Mouse (Mus musculus) limb, embryonic 13.5 days (tissue): ENCODE measurements around the gene Bmpr1a. TPM values are rescaled to one million over a fixed set of nuclear protein-coding genes. Genes with fewer than 3 reads are reported as not detected.

Source experiments
- ATAC-seq: fragments of 200-750 bp; cut with Nextera tagmentation; 2 replicates; pipeline ENCODE4 v1.8.0; 2017; ENCODE audit warnings: low read depth, moderate number of reproducible peaks, moderate TSS enrichment; ENCODE audit not compliant: low FRiP score
- H3K27ac ChIP-seq: fragments of 300-500 bp; sonication (generic); 2 replicates; pipeline ENCODE4 v1.5.1; 2015; ENCODE audit warnings: inconsistent platforms, mild to moderate bottlenecking, moderate library complexity
- H3K27me3 ChIP-seq: fragments of 300-500 bp; sonication (generic); 2 replicates; pipeline ENCODE4 v1.6.1; 2015; ENCODE audit warnings: mild to moderate bottlenecking, inconsistent platforms
- H3K36me3 ChIP-seq: fragments of 300-500 bp; sonication (generic); 2 replicates; pipeline ENCODE4 v1.6.1; 2015; ENCODE audit warnings: inconsistent platforms, mild to moderate bottlenecking, moderate library complexity
- H3K4me1 ChIP-seq: fragments of 300-500 bp; sonication (generic); 2 replicates; pipeline ENCODE4 v1.6.1; 2015; ENCODE audit warnings: inconsistent platforms
- H3K4me2 ChIP-seq: fragments of 300-500 bp; sonication (generic); replicated peaks from 2 replicates; pipeline ENCODE4 v1.6.1; 2015; ENCODE audit warnings: inconsistent platforms, mild to moderate bottlenecking, moderate library complexity
- H3K4me3 ChIP-seq: fragments of 300-500 bp; sonication (generic); 2 replicates; pipeline ENCODE4 v1.5.1; 2015; ENCODE audit warnings: moderate library complexity, mild to moderate bottlenecking, inconsistent platforms
- H3K9ac ChIP-seq: fragments of 300-500 bp; sonication (generic); 2 replicates; pipeline ENCODE4 v1.6.1; 2015; ENCODE audit warnings: mild to moderate bottlenecking, inconsistent platforms
- H3K9me3 ChIP-seq: fragments of 300-500 bp; sonication (generic); 2 replicates; pipeline ENCODE4 v1.6.1; 2016; ENCODE audit warnings: inconsistent platforms
- WGBS: fragments of 180-500 bp; shearing (Covaris S2); methylation state at CpG from one replicate; pipeline ENCODE4 v1.1.7; 2015; 5-methylcytosine and 5-hydroxymethylcytosine counted together
- polyA plus RNA-seq: library from polyadenylated mRNA; unstranded; fragments of >200 nt; fragmentation: Nextera tagmentation; extraction: Ambion mirVana; gene quantifications from 2 replicates; pipeline ENCODE4 v1.2.1, GENCODE M21; 2015

The Bmpr1a gene
- polyA plus RNA-seq, 1 experiment from 2014 or later = 71.3 TPM

- no peak overlapping the region for H3K27ac ChIP-seq
- H3K4me2 ChIP-seq = no peak overlapping the region
- WGBS = 82% methylated on average over 8 of the region's 8 CpGs
- H3K4me3 ChIP-seq = no peak overlapping the region
- no peaks in the 10 kb centered on the region for H3K36me3 ChIP-seq
- no peaks in the 10 kb centered on the region for H3K4me1 ChIP-seq
- no peak overlapping the region for H3K9ac ChIP-seq
- H3K27me3 ChIP-seq = peaks cover 3% of the 10 kb centered on the region; the same call in 1 of the 2 replicates
- peaks cover 9% of the 10 kb centered on the region; the same call in 1 of the 2 replicates for H3K9me3 ChIP-seq
- ATAC-seq = no peak
Measured at GRCm38 (mm10) chr14:34528804-34529203, 25.7 kb upstream of the Bmpr1a start.

DNA sequence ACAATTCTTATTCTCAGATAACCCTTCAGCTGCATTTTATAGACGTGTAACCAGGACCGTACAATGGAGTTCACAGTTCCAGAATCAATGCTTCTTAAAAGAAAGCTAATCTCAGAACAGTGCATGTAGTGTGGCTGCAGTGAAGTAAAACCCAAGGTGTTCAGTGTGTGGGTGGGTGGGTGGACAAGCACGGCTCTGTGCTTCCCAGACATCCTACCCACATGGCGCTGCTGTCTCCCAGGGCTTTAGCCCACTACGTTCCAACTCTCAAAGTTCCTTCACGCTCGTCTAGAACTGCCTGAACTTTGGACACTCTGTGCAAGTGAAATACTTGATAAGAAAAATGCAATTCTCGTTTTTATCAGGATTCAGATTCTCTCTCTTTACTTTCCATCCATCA is 19.6 kb upstream of the Bmpr1a start, which contains the start of gene 9230112D13Rik:
Gene 9230112D13Rik, minus strand, starts transcription at position 101 of the 400 bp plus-strand sequence.
- no peak within 1 kb of the TSS for H3K4me2 ChIP-seq
- no peak for ATAC-seq
- no peaks in the 10 kb centered on the region; the same call in 1 of the 2 replicates for H3K4me1 ChIP-seq
- H3K4me3 ChIP-seq = no peak within 1 kb of the TSS
- H3K9ac ChIP-seq = no peak within 1 kb of the TSS
- H3K27ac ChIP-seq = no peak within 1 kb of the TSS
- H3K9me3 ChIP-seq = no peaks in the 10 kb centered on the region
- H3K36me3 ChIP-seq = no peaks in the 10 kb centered on the region
- H3K27me3 ChIP-seq = no peaks in the 10 kb centered on the region
- 82% methylated on average over 8 of the region's 8 CpGs for WGBS

GRCm38 (mm10) chr14:34517959-34518544 is 14.9 kb upstream of the Bmpr1a start:
- H3K27me3 ChIP-seq = no peaks in the 10 kb centered on the region
- H3K4me1 ChIP-seq = peaks cover 6% of the 10 kb centered on the region
- no peak overlapping the region for H3K4me2 ChIP-seq
- 81% methylated on average over 8 of the region's 8 CpGs for WGBS
- H3K4me3 ChIP-seq = no peak overlapping the region
- no peaks in the 10 kb centered on the region for H3K9me3 ChIP-seq
- no peak for ATAC-seq
- H3K9ac ChIP-seq = no peak overlapping the region
- H3K27ac ChIP-seq = no peak overlapping the region
- H3K36me3 ChIP-seq = no peaks in the 10 kb centered on the region

GRCm38 (mm10) chr14:34516960-34517577 is 13.9 kb upstream of the Bmpr1a start:
- ATAC-seq = no peak
- H3K4me3 ChIP-seq = no peak overlapping the region
- H3K36me3 ChIP-seq = no peaks in the 10 kb centered on the region
- no peak overlapping the region for H3K9ac ChIP-seq
- H3K4me2 ChIP-seq = no peak overlapping the region
- no peak overlapping the region for H3K27ac ChIP-seq
- H3K4me1 ChIP-seq = peaks cover 6% of the 10 kb centered on the region
- 78% methylated on average over 10 of the region's 10 CpGs for WGBS
- H3K27me3 ChIP-seq = no peaks in the 10 kb centered on the region
- no peaks in the 10 kb centered on the region for H3K9me3 ChIP-seq

GRCm38 (mm10) chr14:34515860-34516259 is 12.7 kb upstream of the Bmpr1a start:
- Histone ChIP-seq H3K4me1 (peaks cover 6% of the 10 kb centered on the region), H3K36me3 (no peaks in the 10 kb centered on the region), H3K27me3 (no peaks in the 10 kb centered on the region), H3K9me3 (no peaks in the 10 kb centered on the region), H3K9ac (no peak overlapping the region), H3K27ac (no peak overlapping the region), H3K4me2 (no peak overlapping the region), H3K4me3 (no peak overlapping the region)
- no peak for ATAC-seq
- WGBS = 89% methylated on average over 5 of the region's 5 CpGs

DNA sequence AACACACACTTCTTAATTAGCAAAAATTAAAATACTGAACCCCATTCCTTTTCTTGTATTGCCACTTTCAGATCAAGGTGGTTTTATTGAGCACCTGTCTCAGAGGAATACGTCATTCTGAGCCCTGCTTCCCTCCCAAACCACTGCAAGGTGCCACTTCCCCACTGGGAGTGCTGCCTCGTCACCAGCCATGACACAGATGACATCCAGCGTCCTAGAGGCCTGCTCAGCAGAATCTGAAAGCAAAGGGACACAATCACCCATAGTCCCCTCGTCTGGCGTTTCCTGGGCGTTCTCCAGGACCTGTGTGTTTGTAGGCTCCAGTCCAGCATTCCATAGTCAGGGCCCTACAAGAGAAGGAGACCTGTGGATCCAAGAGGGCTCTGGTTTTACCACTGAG is 11.0 kb upstream of the Bmpr1a start:
- WGBS = 28% methylated on average over 6 of the region's 6 CpGs
- H3K27ac ChIP-seq = no peak overlapping the region
- no peaks in the 10 kb centered on the region for H3K27me3 ChIP-seq
- H3K4me3 ChIP-seq = no peak overlapping the region
- H3K36me3 ChIP-seq = no peaks in the 10 kb centered on the region
- no peaks in the 10 kb centered on the region for H3K9me3 ChIP-seq
- H3K4me1 ChIP-seq = peaks cover 6% of the 10 kb centered on the region
- no peak for ATAC-seq
- H3K4me2 ChIP-seq = no peak overlapping the region
- no peak overlapping the region for H3K9ac ChIP-seq

DNA sequence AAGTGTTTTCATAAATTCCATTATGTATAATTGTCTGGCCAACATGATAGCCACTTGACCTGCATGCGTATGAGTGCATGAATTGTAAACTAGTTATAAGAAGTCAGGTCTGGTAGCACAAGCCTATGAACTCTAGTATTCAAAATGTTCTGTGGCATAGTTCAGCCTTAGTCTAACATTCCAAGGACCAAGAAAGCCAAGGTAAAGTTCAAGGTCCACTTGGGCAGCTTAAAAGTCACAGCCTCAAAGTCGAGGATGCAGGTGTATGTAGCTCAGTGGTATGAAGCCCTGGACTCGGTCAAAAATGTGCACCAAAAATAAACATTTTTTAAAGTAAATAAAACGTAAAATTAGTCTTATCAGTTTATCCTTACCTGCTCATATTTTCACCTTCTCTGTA is 9.5 kb upstream of the Bmpr1a start:
- H3K4me3 ChIP-seq = no peak overlapping the region
- H3K9ac ChIP-seq = no peak overlapping the region
- no peaks in the 10 kb centered on the region for H3K9me3 ChIP-seq
- peaks cover 20% of the 10 kb centered on the region for H3K4me1 ChIP-seq
- no peaks in the 10 kb centered on the region for H3K36me3 ChIP-seq
- no peak overlapping the region for H3K27ac ChIP-seq
- ATAC-seq = no peak
- WGBS = 81% methylated on average over 4 of the region's 4 CpGs
- H3K27me3 ChIP-seq = no peaks in the 10 kb centered on the region
- no peak overlapping the region for H3K4me2 ChIP-seq

DNA sequence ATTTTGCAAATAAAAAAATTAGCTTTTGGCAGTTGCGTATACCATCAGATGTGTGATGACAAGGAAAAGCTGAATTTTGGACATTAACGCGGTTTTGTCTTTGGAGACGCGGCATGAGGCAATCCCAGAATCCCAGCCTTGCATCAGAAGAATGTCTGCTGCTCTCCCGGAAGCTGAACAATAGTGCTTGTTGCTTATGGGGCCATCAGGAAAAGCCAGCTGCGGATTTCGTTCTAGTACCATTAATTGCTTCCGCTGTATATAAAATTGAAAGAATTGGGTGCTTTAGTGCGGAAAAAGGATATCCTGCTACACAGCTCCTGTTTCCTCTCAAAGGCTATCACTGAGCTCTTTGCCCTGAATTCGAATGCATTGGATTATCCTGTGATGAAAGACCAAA is 8.8 kb upstream of the Bmpr1a start:
- no peak for ATAC-seq
- 65% methylated on average over 11 of the region's 11 CpGs for WGBS
- Histone ChIP-seq H3K27ac (no peak overlapping the region), H3K4me3 (no peak overlapping the region), H3K36me3 (no peaks in the 10 kb centered on the region), H3K4me2 (no peak overlapping the region), H3K27me3 (no peaks in the 10 kb centered on the region), H3K9ac (no peak overlapping the region), H3K4me1 (peaks cover 20% of the 10 kb centered on the region), H3K9me3 (no peaks in the 10 kb centered on the region)

DNA sequence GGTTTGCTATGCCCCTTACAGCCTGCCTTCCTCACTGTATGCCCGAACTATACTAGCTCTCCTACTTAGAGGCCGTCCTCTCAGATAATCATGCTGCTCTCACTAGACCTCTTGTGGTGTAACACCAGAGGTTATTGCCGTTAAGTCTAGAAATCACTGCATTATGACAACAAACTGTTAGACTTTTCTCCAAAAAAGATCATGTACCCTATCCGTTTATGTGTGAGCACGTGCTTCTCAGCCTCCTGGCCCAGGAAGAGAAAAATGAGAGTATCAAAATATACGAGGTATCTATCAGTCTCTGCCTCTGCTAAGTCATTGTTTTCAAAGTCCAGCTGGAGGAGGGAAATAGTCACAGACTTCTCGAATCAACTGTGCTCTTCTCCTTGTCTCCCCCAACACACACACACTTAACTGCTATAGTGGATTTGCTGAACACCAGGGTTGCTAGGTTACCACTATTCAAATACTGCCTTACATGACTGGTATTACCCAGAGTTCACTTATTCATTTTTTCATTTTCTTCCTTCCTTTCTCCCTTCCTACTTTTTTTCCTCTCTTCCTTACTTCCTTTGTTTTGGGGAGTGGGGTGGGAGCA is 5.8 kb upstream of the Bmpr1a start:
- ATAC-seq = 0 out of 2 replicates have a peak, but pooled peaks have one; percentile 17
- Histone ChIP-seq H3K9me3 (no peaks in the 10 kb centered on the region), H3K4me3 (no peak overlapping the region), H3K4me1 (peaks cover 26% of the 10 kb centered on the region), H3K9ac (no peak overlapping the region), H3K27ac (no peak overlapping the region), H3K27me3 (no peaks in the 10 kb centered on the region), H3K4me2 (peak overlapping the region; percentile 16; the same call in 1 of the 2 replicates), H3K36me3 (no peaks in the 10 kb centered on the region)
- WGBS = 37% methylated on average over 7 of the region's 7 CpGs

DNA sequence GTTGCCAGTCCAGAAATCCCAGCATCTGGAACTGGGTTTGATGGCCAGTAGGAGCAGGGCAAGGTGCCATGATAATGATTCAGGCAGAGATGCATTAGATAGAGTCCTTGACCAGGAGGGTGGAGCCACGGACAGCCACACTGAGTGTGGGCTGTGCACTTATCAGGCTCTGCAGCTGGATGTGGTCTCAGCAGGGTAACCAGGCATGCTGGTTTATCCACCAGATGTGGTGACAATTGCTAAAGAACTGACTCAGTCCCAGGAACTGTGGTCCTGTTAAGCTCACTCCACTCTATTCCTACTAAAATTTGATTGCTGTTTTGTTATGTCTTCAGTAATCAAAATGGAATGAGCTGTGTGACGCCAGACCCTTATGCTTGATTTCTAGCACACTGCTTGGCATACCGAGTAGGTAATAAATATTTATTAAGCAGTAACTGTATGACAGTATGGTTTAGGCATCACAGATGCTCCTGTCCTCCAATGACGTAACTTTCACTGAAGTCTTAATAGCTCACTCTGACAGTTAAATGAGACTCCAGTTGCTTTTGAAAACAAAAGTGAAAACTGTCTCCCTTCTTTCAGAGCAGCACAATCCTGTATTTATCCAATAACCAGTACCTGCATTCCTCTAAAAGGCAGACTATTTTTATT is 5.2 kb upstream of the Bmpr1a start:
- H3K27ac ChIP-seq = 0 out of 2 replicates have a peak overlapping the region, but pooled peaks have one; percentile 48
- peak overlapping the region; percentile 16; the same call in 1 of the 2 replicates for H3K4me2 ChIP-seq
- no peaks in the 10 kb centered on the region for H3K36me3 ChIP-seq
- H3K9ac ChIP-seq = no peak overlapping the region
- H3K4me1 ChIP-seq = peaks cover 31% of the 10 kb centered on the region
- H3K9me3 ChIP-seq = no peaks in the 10 kb centered on the region
- no peaks in the 10 kb centered on the region for H3K27me3 ChIP-seq
- no peak overlapping the region for H3K4me3 ChIP-seq
- 16% methylated on average over 4 of the region's 4 CpGs for WGBS
- peak; percentile 52 for ATAC-seq

GRCm38 (mm10) chr14:34505309-34505708 is 2.2 kb upstream of the Bmpr1a start:
- H3K36me3 ChIP-seq = no peaks in the 10 kb centered on the region
- no peak overlapping the region for H3K4me2 ChIP-seq
- ATAC-seq = no peak
- no peak overlapping the region for H3K9ac ChIP-seq
- no peak overlapping the region for H3K27ac ChIP-seq
- peaks cover 33% of the 10 kb centered on the region for H3K4me1 ChIP-seq
- 53% methylated on average over 7 of the region's 7 CpGs for WGBS
- no peaks in the 10 kb centered on the region for H3K9me3 ChIP-seq
- H3K4me3 ChIP-seq = no peak overlapping the region
- no peaks in the 10 kb centered on the region for H3K27me3 ChIP-seq

- ATAC-seq = no peak
- Histone ChIP-seq H3K9me3 (no peaks in the 10 kb centered on the region), H3K4me3 (no peak overlapping the region), H3K9ac (no peak overlapping the region), H3K27me3 (no peaks in the 10 kb centered on the region), H3K4me2 (no peak overlapping the region), H3K4me1 (peaks cover 42% of the 10 kb centered on the region), H3K36me3 (no peaks in the 10 kb centered on the region), H3K27ac (no peak overlapping the region)
- 75% methylated on average over 5 of the region's 5 CpGs for WGBS
Measured at GRCm38 (mm10) chr14:34504377-34504776, 1.2 kb upstream of the Bmpr1a start.
